ENCODE assay signal across 8 mouse cellular contexts in the genomic region with DNA sequence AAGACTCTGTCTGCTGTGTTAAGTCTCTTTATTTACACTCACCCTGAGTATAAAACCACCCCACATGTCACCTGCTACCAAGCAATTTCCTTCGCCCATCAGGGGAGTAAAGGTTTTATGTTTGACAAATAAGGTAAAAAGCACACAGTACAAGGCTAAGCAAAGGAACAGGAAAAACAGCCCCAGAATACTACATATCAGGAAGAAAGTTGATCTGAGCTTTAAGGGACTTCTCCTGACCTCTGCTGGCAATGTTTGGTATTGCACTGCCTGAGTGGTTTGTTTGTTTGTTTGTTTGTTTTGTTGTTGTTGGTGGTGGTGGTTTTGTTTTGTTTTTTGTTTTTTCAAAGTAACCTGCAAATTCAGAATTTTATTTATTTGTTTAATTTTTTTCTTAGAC. TPM values are rescaled to one million over a fixed set of nuclear protein-coding genes. Genes with fewer than 3 reads are reported as not detected.
DNase-seq lines count a peak whose midpoint lies in the region; ATAC-seq and TF ChIP-seq lines count a peak whose summit lies in the region.
"Had no signal": no experiment of that assay in that cellular context is flagged by ENCODE, and none has a peak within 500 bp of the region (broad histone marks: within the 10 kb centered on the region; RNA-seq: fewer than 3 reads in every experiment).

No protein-coding gene starts in this region.

- no peaks in the 10 kb centered on the region for H3K9me3 ChIP-seq in kidney, postnatal 0 days (replicated peaks; ENCODE audit: low read length)
- no peaks in the 10 kb centered on the region for H3K9me3 ChIP-seq in kidney, embryonic 14.5 days (ENCODE audit: control insufficient read depth, low read length)

- peaks cover 20% of the 10 kb centered on the region; the same call in 1 of the 2 replicates for H3K4me1 ChIP-seq in kidney, postnatal 0 days (replicated peaks; ENCODE audit: insufficient read depth, low read length)
- peaks cover 12% of the 10 kb centered on the region; the same call in 1 of the 2 replicates for H3K4me1 ChIP-seq in kidney, embryonic 14.5 days (ENCODE audit: control insufficient read depth, insufficient read depth, low read length)
- H3K4me1 ChIP-seq in cortical plate, adult 2 months (ENCODE audit: control insufficient read depth, insufficient read depth, low read length), result no peaks in the 10 kb centered on the region

- no peak overlapping the region for H3K27ac ChIP-seq in kidney, postnatal 0 days
- H3K27ac ChIP-seq in kidney, embryonic 14.5 days (ENCODE audit: low read depth, low read length), result no peak overlapping the region
- H3K27ac ChIP-seq in cortical plate, adult 2 months (ENCODE audit: insufficient read depth, low read length), result no peak overlapping the region

- peak; percentile 74 for DNase-seq in kidney, postnatal 0 days (ENCODE audit: low spot score)
- DNase-seq in CD8-positive naive resting alpha-beta T cell, adult 2 months (ENCODE audit: low read depth in 2 of 2, low spot score in 2 of 2), result peak; percentile 10 to 34
- DNase-seq in MN1 (ENCODE audit: low spot score), result peak; percentile 47
- peak; percentile 43 to 44 for DNase-seq in layer of hippocampus, postnatal 14 days (ENCODE audit: low spot score in 2 of 2)
- peak; percentile 73 for DNase-seq in retina, postnatal 1 day

- no peak for ATAC-seq in kidney, postnatal 0 days (replicated peaks; ENCODE audit: low FRiP score, low read depth)
- ATAC-seq in kidney, embryonic 14.5 days (ENCODE audit: low FRiP score, low TSS enrichment), result no peak

- no peak overlapping the region for H3K4me2 ChIP-seq in kidney, postnatal 0 days (ENCODE audit: low read length)
- no peak overlapping the region for H3K4me2 ChIP-seq in kidney, embryonic 14.5 days (replicated peaks; ENCODE audit: low read depth, low read length)

- peak; percentile 96 for TF ChIP-seq CTCF in kidney, postnatal 0 days (IDR thresholded peaks at IDR 0.05; ENCODE audit: low read depth)
- TF ChIP-seq CTCF in cortical plate, adult 2 months (IDR thresholded peaks at IDR 0.05; ENCODE audit: extremely low read depth, insufficient read depth, low read length), result peak; percentile 68

- 61% methylated on average over 1 of the region's 1 CpGs for WGBS in kidney, postnatal 0 days
- WGBS in kidney, embryonic 14.5 days, result 34% methylated on average over 1 of the region's 1 CpGs

- H3K27me3 ChIP-seq in kidney, postnatal 0 days (ENCODE audit: insufficient read depth, low read length), result no peaks in the 10 kb centered on the region
- no peaks in the 10 kb centered on the region for H3K27me3 ChIP-seq in kidney, embryonic 14.5 days (ENCODE audit: control insufficient read depth, insufficient read depth, low read length)

- H3K4me3 ChIP-seq in kidney, postnatal 0 days (replicated peaks; ENCODE audit: low read depth, low read length), result no peak overlapping the region
- no peak overlapping the region for H3K4me3 ChIP-seq in kidney, embryonic 14.5 days (ENCODE audit: low read length)
- no peak overlapping the region for H3K4me3 ChIP-seq in cortical plate, adult 2 months (ENCODE audit: insufficient read depth, low read length)

- H3K9ac ChIP-seq in kidney, postnatal 0 days (ENCODE audit: low read depth, low read length), result no peak overlapping the region
- H3K9ac ChIP-seq in kidney, embryonic 14.5 days (ENCODE audit: low read depth, low read length), result no peak overlapping the region

- no peak for TF ChIP-seq POLR2A in cortical plate, adult 2 months (IDR thresholded peaks at IDR 0.05; ENCODE audit: extremely low read depth, insufficient read depth, low read length)

- no peaks in the 10 kb centered on the region for H3K36me3 ChIP-seq in kidney, postnatal 0 days (ENCODE audit: insufficient read depth, low read length)
- no peaks in the 10 kb centered on the region for H3K36me3 ChIP-seq in kidney, embryonic 14.5 days (ENCODE audit: control insufficient read depth, insufficient read depth, low read length)

RNA-seq across cellular contexts. Expression of gene Gm9964, which starts 0.5 kb away (rescaled TPM):
- not detected in 2 replicates for polyA plus RNA-seq in kidney, postnatal 0 days (2015; fragmentation: Nextera tagmentation; extraction: Ambion mirVana)
- polyA plus RNA-seq in kidney, embryonic 14.5 days (2014; fragmentation: Nextera tagmentation; extraction: Ambion mirVana), result not detected in 2 replicates
- polyA plus RNA-seq in cortical plate, adult 2 months (2012; rRNA removed), result not detected in 2 replicates
- under 1 TPM; 0.57 to 0.81 TPM for total RNA-seq in layer of hippocampus, postnatal 14 days (2021)
- polyA plus RNA-seq: lung, embryonic 16.5 days had no signal

RNA-seq across cellular contexts. Expression of gene Wsb1, which starts 41.7 kb away (rescaled TPM):
- 265 and 274 TPM in 2 replicates for polyA plus RNA-seq in kidney, postnatal 0 days (2015; fragmentation: Nextera tagmentation; extraction: Ambion mirVana)
- polyA plus RNA-seq in kidney, embryonic 14.5 days (2014; fragmentation: Nextera tagmentation; extraction: Ambion mirVana), result 241 and 403 TPM in 2 replicates
- 181 and 213 TPM in 2 replicates for polyA plus RNA-seq in cortical plate, adult 2 months (2012; rRNA removed)
- total RNA-seq in layer of hippocampus, postnatal 14 days (2021), result 10 to 100 TPM; 68.9 to 83.3 TPM

RNA-seq across cellular contexts. Expression of gene Nf1, which starts 43.3 kb away (rescaled TPM):
- polyA plus RNA-seq in kidney, postnatal 0 days (2015; fragmentation: Nextera tagmentation; extraction: Ambion mirVana), result 8.2 and 9.5 TPM in 2 replicates
- polyA plus RNA-seq in kidney, embryonic 14.5 days (2014; fragmentation: Nextera tagmentation; extraction: Ambion mirVana), result 14.5 and 14.8 TPM in 2 replicates
- polyA plus RNA-seq in cortical plate, adult 2 months (2012; rRNA removed), result 33.8 and 34.2 TPM in 2 replicates
- 100 to 1,000 TPM; 111 to 119 TPM for total RNA-seq in layer of hippocampus, postnatal 14 days (2021)

Comparison
In these comparisons a context has a peak if more than half of its experiments do, and no peak if none do; other contexts are left out.
1. DNase-seq: peak in every context shown above with its lines; median percentile 74 in kidney, postnatal 0 days; 73 in retina, postnatal 1 day; 47 in MN1; 44 in layer of hippocampus, postnatal 14 days; 22 in CD8-positive naive resting alpha-beta T cell, adult 2 months.